Comparison of ENCODE assay signal across 16 mouse cellular contexts in genomic region chr5:65888102-65888501, GRCm38 (mm10). TPM values are rescaled to one million over a fixed set of nuclear protein-coding genes. Genes with fewer than 3 reads are reported as not detected.
"Had no signal": no experiment of that assay in that cellular context is flagged by ENCODE, and none has a peak within 500 bp of the region (broad histone marks: within the 10 kb centered on the region; RNA-seq: fewer than 3 reads in every experiment).

No protein-coding gene starts in this region.

- H3K4me3 ChIP-seq: limb, embryonic 12.5 days; liver, embryonic 13.5 days; midbrain, embryonic 13.5 days; neural tube, embryonic 15.5 days; stomach, embryonic 15.5 days had no signal

- H3K9me3 ChIP-seq: limb, embryonic 12.5 days; liver, embryonic 13.5 days; midbrain, embryonic 13.5 days; neural tube, embryonic 15.5 days; stomach, embryonic 15.5 days had no signal

- H3K27me3 ChIP-seq: limb, embryonic 12.5 days; liver, embryonic 13.5 days; midbrain, embryonic 13.5 days; neural tube, embryonic 15.5 days; stomach, embryonic 15.5 days had no signal

- ATAC-seq: liver, postnatal 0 days; midbrain, embryonic 13.5 days had no signal

- H3K36me3 ChIP-seq: limb, embryonic 12.5 days; liver, embryonic 13.5 days; midbrain, embryonic 13.5 days; neural tube, embryonic 15.5 days; stomach, embryonic 15.5 days had no signal

- H3K9ac ChIP-seq: limb, embryonic 12.5 days; liver, embryonic 13.5 days; liver, postnatal 0 days; midbrain, embryonic 13.5 days; neural tube, embryonic 15.5 days; stomach, embryonic 15.5 days had no signal

- DNase-seq: kidney, adult 8-10 months; kidney, postnatal 25 days; liver; liver, embryonic 13.5 days; liver, postnatal 0 days; right cerebral cortex, adult 18-20 months; right cerebral cortex, postnatal 25 days had no signal

- H3K27ac ChIP-seq: limb, embryonic 12.5 days; liver, embryonic 13.5 days; midbrain, embryonic 13.5 days; neural tube, embryonic 15.5 days had no signal

- H3K4me1 ChIP-seq: limb, embryonic 12.5 days; midbrain, embryonic 13.5 days; stomach, embryonic 15.5 days had no signal

- H3K4me2 ChIP-seq: limb, embryonic 12.5 days; liver, embryonic 13.5 days; midbrain, embryonic 13.5 days; neural tube, embryonic 15.5 days; stomach, embryonic 15.5 days had no signal

RNA-seq across cellular contexts. Expression of gene Chrna9, which starts 46.6 kb away (rescaled TPM):
- total RNA-seq: layer of hippocampus, postnatal 10 days; left cerebral cortex, postnatal 36 days; megakaryocyte progenitor cell, adult 5-6 weeks; midbrain, postnatal 0 days had no signal
- polyA plus RNA-seq: liver, embryonic 13.5 days; liver, postnatal 0 days; midbrain, embryonic 13.5 days; midbrain, postnatal 0 days; neural tube, embryonic 15.5 days; small intestine, adult 2 months; stomach, embryonic 15.5 days had no signal
